Mouse (Mus musculus) retina, adult 2 months (tissue): Measurements from ENCODE around the gene Mucl2.
"Not testable (repeated sequence)": the region's sequence is repeated elsewhere in the genome, so short reads cannot be mapped to it uniquely, and the experiment has no call there.

Experiments
- DNase-seq: peaks from one replicate; pipeline ENCODE4 v3.0.0-alpha.2; 2012; ENCODE audit warnings: low read depth, low spot score

Gene Mucl2

GRCm38 (mm10) chr15:103899212-103899611 is at the start of gene Mucl2:
Mucl2 (minus strand) TSS chr15:103899312.
- no peak for DNase-seq

- not testable (repeated sequence) for DNase-seq
Observed at GRCm38 (mm10) chr15:103913061-103913460, 13.9 kb upstream of the Mucl2 start.
